Mouse (Mus musculus) CH12.LX (cell line): ENCODE results near the gene Jarid2.

Experiments
- BHLHE40 ChIP-seq: IDR thresholded peaks from 2 replicates; pipeline ENCODE4 v1.6.1; 2011; ENCODE audit warnings: mild to moderate bottlenecking, low read depth, low read length, improper control_type of control experiment
- CHD1 ChIP-seq: IDR thresholded peaks from 2 replicates; pipeline ENCODE4 v1.6.1; 2012; ENCODE audit warnings: low read depth, low read length, improper control_type of control experiment, inconsistent platforms
- CHD2 ChIP-seq: IDR thresholded peaks from 2 replicates; pipeline ENCODE4 v1.6.1; 2011; ENCODE audit warnings: low read length, improper control_type of control experiment
- CTCF ChIP-seq, 2 experiments: IDR thresholded peaks in 1 of 2; conservative IDR thresholded peaks in 1 of 2; 2 replicates each; pipeline ENCODE4 v1.5.1; 2011 to 2012; ENCODE audit warnings: low read depth in 2 of 2, low read length in 2 of 2, improper control_type of control experiment in 1 of 2, inconsistent platforms in 1 of 2, mild to moderate bottlenecking in 1 of 2, moderate library complexity in 1 of 2
- ELF1 ChIP-seq: IDR thresholded peaks from 2 replicates; pipeline ENCODE4 v1.6.1; 2014; ENCODE audit warnings: low read depth, mild to moderate bottlenecking, inconsistent platforms, low read length, improper control_type of control experiment
- EP300 ChIP-seq: IDR thresholded peaks from 2 replicates; pipeline ENCODE4 v1.6.1; 2011; ENCODE audit warnings: low read length, improper control_type of control experiment
- HCFC1 ChIP-seq: IDR thresholded peaks from 2 replicates; pipeline ENCODE4 v1.6.1; 2012; ENCODE audit warnings: low read depth, mild to moderate bottlenecking, inconsistent platforms, low read length, improper control_type of control experiment
- JUND ChIP-seq: conservative IDR thresholded peaks from 2 replicates; pipeline ENCODE4 v1.6.1; 2011; ENCODE audit warnings: low read depth, low read length, improper control_type of control experiment
- MAFK ChIP-seq: IDR thresholded peaks from 2 replicates; pipeline ENCODE4 v1.6.1; 2011; ENCODE audit warnings: low read length, improper control_type of control experiment; ENCODE audit not compliant: insufficient replicate concordance
- POLR2A ChIP-seq: IDR thresholded peaks from 2 replicates; pipeline ENCODE4 v1.6.1; 2011; ENCODE audit warnings: low read depth, mild to moderate bottlenecking, improper control_type of control experiment, low read length
- TCF12 ChIP-seq: IDR thresholded peaks from 2 replicates; pipeline ENCODE4 v1.6.1; 2014; ENCODE audit warnings: low read depth, mild to moderate bottlenecking, inconsistent platforms, low read length, improper control_type of control experiment
- UBTF ChIP-seq: IDR thresholded peaks from 2 replicates; pipeline ENCODE4 v1.6.1; 2012; ENCODE audit warnings: low read depth, mild to moderate bottlenecking, inconsistent platforms, low read length, improper control_type of control experiment, moderate library complexity
- USF1 ChIP-seq: IDR thresholded peaks from 2 replicates; pipeline ENCODE4 v1.6.1; 2014; ENCODE audit warnings: low read depth, mild to moderate bottlenecking, inconsistent platforms, low read length, improper control_type of control experiment
- ZC3H11A ChIP-seq: IDR thresholded peaks from 2 replicates; pipeline ENCODE4 v1.6.1; 2012; ENCODE audit warnings: low read depth, mild to moderate bottlenecking, inconsistent platforms, low read length, improper control_type of control experiment

DNA sequence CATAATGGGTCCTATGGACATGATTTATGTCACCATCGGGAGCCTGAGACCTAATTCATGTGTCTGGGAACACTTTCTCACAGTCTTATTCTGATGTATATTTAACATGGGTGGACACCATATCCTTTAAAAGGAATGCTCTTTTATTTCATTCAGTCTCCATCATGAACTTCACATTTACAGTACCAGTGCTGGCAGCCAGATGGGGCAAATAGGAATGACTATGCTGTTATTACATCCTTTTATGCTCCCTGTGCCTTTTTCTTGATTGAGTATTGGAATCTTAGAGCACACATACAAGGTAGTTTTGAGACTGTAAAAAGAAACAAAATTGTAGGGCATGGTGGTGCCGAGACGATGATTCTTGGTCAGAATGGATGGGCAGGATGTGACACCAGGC lies 69.0 kb downstream of the Jarid2 start:
- TF ChIP-seq BHLHE40 (no peak), CTCF (conservative IDR thresholded peaks at IDR 0.05 in 1 of 2, IDR thresholded peaks at IDR 0.05 in 1 of 2; ENCODE audit: low read depth in 2 of 2, low read length in 2 of 2) (0 out of 4 replicates have a peak, but pooled peaks of 1 of the 2 experiments have one; percentile 4), CHD1 (no peak), EP300 (no peak), POLR2A (no peak), USF1 (no peak), CHD2 (no peak), UBTF (no peak), ELF1 (no peak), MAFK (no peak), HCFC1 (no peak), JUND (no peak), TCF12 (no peak), ZC3H11A (no peak)
